Mouse (Mus musculus) frontal cortex, postnatal 36 days (tissue): ENCODE data around the gene Slc47a1.

Source experiments
- DNase-seq, 2 experiments: peaks; one replicate each; pipeline ENCODE4 v3.0.0; 2022; ENCODE audit warnings: low spot score in 2 of 2

The Slc47a1 gene

DNA sequence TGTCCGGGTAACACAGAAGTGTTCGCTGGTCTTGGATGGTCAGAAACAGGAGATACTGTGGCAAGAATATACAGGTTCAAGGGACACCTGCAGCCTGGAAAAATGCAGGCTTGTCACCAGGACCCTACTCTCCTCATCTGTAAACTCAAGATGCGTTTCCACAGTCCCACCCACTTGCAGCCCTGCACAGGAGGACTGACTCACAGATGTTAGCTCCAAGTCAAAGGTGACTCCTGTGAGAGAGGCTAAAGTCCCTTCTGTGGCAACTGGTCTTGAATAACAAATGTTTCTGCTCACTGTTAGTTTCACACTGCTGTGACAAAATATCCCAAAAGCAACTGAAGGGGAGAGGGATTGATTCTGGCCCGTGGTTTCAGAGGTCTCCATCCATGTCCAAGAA, 506 bp upstream of the Slc47a1 start:
- DNase-seq: no peak

DNA sequence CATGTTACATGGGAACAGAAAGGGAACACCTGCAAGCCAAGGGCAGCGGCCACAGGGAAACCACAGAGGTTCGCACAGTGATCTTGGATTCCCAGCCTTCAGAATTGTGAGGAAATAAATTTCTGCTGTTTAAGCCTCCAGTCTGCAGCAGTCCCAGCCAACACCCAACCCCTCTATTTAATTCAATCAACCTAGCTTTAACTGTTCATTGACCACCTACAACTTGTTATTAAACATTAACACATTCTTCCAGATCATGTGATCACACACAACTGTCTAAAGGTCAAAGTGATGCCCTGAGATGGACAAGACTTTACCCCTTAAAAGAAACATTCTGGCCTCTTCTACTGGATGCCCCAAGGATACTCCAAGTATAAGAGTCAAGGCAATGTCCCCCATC, 9.5 kb downstream of the Slc47a1 start:
- DNase-seq: no peak

DNA sequence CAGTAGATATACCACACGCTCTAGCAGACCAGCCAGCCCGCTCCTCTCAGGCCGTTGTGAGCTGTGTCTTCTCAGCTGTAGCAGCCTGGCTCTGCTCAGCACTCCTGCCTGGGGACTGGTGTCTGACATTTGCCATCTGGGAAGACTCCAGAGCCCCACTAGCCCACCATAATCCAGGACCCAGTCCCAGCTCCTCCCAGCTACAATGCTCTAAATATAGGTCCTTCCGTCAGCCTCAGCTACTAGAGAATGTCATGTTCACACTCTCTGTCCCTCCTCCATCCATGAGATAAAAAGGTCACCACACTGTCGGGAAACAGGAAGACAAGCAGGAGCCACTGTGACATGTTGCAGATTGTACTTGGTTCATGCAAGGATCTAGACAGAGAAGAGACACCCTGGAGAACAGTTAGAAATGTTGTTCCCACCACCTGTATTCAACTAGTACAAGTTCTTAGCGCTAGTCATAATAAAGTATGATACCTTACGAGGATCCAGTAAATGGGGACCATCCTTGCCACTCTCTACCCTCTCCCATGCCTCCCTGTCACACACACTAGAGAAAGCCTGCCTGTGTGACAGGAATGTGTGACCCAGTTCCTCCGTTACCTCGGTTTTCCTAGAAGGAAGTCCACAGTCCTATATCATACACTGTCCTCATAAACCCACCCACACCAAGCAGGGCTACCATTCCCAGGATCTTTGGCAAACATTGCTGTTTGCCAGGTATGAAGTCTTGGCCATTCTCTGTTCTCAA, 11.4 kb downstream of the Slc47a1 start:
- no peak for DNase-seq

DNA sequence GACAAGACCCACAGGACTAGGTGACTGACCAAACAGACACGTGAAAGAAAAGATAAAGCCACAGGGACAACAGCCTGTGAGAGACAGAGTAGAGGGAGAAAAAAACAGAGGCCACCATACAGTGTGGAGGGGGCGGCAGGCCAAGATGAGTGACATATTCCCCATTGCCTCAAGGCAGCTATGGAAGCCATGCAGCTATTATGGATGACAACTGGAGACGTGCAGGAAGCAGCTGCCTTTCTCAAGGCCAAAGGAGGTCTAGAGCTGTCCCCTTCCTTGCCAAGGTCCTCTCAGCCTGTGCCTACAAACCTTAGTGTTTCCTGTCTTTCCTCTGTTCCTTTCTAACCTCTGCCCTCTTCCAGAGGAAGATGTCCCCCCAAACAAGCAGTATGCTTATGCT, 12.2 kb downstream of the Slc47a1 start:
- no peak for DNase-seq

DNA sequence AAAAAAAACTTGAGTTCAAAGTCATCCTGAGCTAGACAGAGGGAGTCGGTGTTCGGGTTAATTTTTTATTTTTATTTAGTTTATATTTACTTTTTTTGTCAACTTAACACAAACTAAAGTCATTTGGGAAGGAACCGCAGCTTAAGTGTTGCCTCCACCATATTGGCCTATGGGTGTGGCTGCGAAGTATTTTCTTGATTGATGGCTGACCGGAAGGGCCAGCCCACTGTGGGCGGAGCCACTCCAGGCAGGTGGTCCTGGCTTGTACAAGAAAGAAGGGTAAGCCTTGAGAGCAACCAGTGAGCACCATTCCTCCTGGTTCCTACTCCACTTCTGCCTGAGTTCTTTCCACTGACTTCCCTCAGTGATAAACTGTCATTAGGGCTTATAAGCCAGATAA, 14.0 kb downstream of the Slc47a1 start:
- no peak for DNase-seq

DNA sequence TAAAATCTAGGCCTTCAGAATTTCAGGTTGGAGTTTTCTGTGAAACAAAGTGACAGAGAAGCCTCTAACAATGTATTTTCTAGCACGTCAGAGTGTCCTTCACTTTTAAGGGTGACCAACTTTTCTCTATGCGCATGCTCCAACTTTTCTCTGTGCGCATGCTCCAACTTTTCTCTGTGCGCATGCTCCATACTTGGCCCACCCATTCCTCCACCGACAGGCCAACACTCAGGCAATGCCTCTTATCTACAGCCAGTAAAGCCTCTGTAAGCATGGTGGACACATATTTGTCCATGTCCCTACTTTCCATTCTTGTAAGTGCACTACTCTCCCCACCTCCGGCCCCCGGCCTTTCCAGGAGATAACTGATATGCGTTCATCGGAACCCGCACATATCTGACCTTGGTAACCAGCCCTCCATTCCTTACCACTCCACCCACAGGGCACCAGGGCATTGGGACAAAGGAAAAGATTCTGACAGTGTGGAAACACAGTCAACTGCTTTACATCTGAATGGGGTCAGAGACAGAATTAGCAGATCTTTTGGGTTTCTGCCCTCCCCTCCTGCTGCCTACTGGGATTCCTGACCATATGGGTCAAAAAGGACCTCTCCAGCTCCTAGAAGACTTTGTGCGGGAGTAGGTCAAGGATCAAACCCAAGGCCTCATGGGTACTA, 16.5 kb downstream of the Slc47a1 start:
- DNase-seq: no peak

DNA sequence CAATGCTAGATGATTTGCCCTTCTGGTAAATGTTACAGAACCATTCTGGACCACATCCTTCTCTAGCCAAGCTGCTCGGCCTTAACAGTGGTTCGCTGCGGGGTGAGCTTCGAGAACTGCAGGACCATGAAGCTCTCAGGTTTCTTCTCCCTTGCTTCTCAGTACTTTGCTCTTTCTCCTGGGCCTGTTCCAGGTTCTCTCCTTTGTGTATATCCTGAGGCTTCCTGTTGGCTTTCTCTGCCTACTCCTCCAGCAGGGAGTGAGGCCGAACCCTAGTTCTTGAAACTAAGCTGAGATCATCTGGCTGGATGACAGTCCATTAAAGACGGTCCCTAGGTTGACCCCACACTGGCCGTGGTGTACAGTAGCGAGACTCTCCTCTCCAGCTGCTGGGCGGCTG, 21.5 kb downstream of the Slc47a1 start:
- DNase-seq: no peak

DNA sequence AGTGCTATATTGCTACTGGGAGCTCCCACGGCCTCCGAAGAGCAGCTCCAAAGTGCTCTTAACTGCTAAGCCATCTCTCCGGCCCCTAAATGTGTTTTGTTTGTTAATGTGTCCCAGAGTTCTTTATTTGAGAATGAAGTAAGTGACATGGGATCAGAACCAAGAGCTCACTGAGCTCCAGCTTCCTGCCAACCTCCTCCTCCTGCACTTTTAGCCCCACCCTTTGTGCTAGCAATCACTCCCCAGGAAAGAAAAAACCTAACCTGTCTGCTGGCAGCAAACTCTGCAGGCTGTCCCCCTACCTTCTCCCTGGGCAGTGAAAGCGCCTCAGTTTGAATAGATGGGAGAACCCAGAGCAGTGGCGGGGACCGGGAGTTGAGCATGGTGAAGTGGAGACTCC, 22.0 kb downstream of the Slc47a1 start:
- DNase-seq: no peak

DNA sequence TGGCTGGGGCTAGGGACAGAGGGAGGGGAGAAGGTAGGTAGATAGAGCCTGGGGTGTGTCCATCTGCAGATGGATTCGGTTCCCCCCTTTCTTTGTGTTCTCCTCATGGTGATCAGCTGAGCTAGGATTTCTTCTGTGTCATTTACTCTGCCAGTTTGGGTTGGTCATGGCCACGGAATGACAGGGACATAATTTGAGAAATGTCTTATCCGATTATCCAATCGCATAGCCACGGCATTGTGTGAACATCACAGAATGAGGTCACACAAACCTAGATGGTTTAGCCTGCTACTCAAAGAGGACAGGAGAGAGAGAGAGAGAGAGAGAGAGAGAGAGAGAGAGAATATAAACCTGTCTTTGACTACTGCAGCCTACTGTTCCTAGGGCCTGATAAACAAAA, 22.8 kb downstream of the Slc47a1 start:
- DNase-seq: no peak

DNA sequence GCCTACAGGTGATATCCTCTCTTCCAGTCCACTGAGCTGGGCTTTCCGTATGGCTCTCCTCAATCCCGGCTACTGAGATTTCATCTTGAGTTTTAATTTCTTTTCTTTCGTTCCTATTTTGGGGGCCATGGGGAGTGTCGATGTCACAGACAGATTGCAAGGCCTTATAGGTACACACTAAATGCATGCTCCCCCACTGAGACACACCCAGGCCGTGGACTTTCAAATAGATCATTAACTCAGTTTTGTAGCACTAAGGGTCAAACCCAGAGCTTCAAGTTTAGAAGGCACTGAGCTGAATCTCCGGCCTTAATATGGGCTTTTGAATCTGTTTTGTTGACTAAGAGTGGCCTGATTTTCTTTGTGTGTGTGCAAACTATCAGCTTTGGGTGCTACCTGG, 23.8 kb downstream of the Slc47a1 start:
- DNase-seq: no peak

DNA sequence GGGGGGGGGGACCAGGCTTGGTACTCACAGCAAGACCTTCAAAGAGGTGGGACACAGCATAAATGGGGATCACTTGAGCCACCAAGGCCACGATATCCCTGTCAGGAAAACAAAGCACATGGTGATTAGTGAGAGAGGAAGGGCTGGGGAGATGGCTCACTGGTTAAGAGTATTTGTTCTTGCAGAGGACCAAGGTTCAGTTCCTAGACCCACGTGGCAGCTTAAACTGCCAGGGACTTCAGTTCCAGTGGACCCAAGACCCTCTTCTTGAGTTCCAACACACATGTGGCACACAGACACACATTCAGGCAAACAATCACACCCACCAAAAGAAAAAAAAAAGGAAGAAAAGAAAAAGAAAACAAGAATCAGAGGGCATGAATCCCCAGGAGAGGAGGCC, 25.1 kb downstream of the Slc47a1 start:
- DNase-seq: no peak

DNA sequence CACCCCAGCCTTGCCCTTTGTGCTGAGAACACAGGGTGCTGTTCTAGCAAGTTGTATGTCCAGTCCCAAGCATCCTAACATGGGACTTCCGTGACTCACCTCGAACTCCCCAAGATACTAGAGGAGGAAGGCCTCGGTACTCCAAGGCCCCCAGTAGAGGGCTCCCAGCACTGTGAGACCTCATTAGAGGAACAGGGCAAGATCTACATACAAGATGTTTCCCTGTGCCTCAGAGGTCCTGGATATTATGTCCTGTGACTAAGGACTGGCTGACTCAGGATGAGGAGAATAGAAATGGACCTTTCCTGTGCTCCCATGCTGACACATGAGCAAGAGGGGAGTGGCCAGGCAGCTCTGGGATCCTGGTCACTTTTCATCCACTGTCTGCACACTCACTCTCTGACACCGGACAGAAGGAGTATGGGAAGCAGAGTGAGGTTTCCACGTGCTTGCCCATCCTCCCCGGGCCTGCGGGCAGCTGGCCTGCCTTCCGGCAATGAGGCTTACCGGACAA, 25.9 kb downstream of the Slc47a1 start:
- no peak for DNase-seq

DNA sequence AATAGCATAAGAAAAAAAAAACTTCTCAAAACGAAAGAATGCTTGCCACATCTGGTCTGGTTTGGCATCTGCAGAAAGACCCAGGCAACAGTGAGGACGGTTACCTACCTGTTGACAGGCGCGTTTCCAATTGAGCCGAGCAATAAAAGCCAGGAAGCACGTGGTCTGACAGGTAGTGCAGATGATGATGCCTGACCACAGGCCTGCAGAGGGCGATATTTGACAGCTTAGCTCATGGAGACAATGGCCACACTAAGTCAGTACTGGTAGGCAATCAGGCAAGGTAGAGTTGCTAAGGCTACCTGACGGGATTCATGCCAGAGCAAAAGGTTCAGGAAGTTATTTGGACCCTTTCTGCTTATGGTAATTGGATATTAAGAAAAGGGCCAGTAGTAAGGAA, 28.8 kb downstream of the Slc47a1 start:
- DNase-seq: peak; percentile 28 to 54

DNA sequence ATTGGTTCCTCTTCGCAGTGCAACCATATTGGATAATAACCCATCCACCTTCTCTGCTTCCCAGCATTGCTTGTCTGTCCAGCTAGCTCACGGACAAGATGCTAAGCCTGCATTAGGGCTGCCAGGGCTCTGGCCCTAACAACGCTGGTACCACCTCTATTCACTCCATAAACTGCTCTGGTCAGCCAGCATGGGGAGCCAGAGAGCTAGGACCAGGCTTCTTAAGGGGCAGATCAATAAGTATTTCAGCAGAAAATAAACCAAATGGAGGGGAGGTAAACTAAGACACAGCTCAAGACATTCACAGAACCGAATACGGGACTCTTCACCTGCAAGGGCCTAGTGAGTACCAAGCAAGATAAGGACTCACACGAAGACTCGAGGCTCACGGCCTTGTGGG, 32.0 kb downstream of the Slc47a1 start:
- DNase-seq: no peak

DNA sequence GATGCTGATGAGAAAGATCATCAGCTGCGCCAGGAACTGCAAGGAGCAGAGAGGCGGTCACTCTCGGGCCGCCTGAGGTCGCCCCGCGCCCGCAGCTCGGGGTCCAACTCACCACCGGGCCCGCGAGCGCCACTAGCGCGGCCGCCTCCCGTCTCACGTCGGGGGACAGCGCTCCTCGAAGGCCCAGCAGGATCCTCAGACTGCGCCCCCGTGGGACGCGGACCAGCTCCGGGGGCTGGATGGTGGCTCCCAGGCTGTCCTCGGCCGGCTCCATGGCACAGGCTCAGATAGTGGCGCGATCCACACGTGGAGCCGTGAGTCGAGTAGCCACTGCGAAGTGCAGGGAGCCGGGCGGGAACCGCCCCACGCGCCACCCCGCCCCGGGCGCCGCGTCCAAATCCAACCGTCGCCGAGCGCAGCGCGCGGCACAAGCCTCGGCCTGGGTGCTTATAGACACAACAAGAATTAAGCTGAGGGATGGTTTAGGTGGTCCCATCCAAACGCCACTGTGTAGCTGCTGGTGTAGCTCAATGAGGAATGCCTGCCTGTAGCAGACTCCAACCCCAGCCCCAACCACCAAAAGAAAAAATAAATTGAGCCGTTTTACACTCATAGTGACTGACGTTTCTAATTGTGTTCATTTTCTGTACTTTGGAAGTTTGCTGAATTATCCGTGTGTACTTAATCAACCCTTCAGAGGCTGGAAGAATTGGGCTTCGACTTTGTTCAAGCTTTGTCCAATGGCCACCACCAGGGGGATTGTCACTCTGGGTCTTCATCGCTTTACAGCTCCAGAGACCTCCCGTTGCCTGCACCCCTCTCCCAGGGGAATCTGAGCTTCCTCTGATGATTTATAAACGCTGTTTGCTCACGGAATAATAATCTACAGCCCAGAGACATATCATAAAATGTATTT, 35.4 kb downstream of the Slc47a1 start, which contains the start of gene Slc47a2:
Gene Slc47a2 (minus strand): TSS at position 356 of the 916 bp plus-strand sequence.
- DNase-seq: no peak

DNA sequence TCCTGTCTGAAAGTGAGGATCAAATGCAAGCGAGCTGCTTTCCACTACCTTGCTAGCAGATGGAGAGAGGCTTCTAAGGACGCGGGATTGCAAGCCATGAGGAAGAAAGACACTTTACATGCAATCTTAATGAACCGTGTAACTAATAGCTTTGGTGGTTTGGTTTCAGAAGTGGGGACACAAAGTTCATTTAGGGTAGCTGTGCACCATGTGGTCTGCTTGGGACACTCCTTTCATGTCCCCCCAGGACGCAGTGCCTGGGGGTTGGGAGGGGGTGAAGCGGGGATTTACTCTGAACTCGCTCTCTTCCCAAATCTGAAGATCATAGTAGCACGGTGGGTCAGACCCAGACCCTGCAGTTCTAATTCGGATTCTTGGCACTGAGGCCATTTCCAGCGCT, 36.2 kb downstream of the Slc47a1 start:
- DNase-seq: no peak

DNA sequence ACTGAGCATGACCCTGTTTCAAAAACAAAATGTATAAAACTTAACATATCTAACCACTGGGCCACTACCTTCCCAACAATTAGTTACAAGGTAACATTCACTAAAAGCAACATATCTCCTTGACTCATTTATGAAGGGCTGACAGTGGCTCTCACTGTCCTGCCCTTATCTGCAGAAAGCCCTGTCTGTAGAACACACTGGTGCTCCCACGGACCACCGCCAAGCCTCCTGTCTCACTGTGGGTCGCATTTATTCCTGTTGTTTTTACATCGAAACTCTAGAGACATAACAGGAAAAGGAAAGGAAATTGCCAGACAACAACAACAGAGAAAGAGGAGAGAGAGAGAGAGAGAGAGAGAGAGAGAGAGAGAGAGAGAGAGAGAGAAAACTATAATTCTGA, 36.9 kb downstream of the Slc47a1 start:
- no peak for DNase-seq

DNA sequence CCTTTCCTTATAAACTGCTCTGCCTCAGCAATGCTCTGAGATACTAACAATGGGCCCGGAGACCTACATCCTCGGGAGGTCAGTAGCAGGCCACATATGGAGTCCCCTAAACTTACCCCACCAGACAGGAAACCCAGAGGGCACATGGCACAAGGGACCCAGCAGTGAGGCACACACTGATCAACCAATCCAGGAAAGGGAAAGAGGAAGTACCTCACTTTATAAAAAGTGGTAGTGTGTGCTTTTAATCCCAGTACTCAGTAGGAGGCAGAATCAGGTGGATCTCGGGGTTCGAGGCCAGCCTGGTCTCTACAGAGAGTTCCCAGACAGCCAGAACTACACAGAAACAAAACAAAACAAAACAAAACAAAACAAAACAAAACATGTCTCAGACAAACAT, 37.8 kb downstream of the Slc47a1 start:
- DNase-seq: no peak

DNA sequence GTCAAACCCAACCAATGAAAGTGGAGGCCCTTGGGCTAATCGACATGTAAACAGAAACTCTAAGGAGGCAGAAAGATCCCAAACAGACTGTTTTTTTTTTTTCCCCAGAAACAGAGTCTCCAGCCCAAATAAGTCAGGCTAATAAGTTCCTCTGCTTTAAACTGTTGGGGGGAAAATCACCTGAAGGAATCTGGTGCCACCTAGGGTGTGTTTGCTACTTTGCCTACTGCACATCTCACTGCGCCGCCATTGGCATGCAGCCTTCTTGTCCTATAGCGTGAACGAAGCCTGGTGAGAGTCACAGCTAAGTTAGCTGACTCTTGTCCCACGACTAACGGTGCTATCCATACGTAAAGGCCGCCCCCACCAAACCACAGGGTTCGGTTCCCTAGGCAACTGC, 40.6 kb downstream of the Slc47a1 start:
- no peak for DNase-seq

DNA sequence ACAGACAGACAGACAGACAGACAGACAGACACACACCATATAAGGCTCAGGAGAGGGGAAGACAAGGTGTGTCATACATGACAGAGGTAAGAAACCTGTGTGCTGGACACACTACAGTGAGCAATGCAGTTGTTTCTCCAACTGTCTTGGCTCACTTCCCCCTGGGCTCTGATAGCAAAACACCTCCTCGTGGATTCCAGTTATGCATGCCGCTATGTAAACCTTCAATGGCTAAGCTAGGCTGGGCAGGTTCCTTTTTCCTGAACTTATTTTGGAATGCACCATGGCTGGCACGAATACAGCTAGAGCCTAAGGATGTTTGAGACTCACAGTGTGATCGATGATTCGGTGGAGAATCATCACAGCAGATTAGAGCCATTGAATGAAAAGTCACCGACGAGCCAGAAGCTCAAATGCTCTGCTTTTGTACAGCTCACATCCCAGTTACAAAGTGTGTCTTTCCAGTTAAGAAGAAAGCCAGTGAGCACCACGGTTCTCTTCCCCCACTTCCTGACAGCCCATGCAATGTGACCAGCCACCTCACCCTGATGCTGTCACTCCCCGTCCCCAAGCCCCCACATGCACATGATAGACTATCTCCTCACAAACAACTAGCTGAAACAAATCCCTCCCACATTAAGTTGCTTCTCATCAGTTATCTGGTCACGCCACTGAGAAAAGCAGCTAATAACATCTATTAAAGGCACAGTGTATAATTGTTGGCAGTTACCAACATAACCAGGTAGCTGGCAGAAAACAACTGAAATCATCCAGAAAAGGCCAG, 57.0 kb downstream of the Slc47a1 start:
- DNase-seq: no peak

DNA sequence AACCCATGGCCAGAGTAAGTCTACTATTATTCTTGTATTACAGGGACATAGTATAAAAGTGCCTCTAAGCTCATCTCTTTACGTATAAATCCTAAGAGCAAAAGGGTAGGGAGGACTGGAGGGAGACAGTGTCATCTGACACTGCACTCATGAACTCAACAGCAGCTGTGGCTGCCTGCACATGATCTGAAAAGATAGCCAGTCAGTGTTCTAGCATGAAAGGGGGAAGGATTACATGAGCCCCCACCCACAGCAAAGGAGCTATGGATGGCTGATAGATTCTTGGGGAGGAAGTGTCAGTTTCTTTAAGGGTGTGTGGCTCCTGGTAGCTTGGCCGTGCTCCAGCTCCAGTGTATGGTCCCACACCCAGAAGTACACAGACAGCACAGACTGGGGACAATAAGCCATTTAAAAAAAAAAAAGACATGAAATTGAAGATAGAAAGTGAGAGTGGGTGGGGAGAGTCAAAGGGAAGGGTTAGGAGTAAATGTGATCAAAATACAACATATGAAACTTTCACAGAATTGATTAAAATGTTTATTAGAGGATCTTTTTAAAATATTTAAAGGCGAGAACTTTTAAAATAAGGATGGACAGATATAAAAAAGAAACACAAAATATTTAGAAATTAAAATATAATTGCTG, 58.1 kb downstream of the Slc47a1 start:
- no peak for DNase-seq
